ENCODE assay signal across 20 mouse cellular contexts in the genomic region with DNA sequence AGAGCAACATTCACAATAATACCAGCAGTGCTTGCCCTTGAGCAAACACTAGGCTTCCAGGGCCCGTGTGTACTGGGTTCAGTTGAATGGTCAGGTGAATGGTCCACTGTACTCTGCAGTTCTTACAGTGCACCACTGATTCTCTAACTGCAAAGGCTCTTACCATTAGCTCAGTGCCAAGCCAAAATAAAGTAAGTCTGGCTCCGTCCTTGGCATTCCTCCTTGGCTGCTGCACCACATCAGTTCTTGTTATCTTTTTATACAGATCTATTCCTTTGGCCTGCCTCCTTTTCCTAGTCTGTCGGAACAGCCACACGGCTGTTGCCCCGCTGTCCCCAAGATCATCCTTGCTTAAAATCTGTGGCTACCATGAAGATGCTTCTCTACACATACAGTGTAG.
DNase-seq lines count a peak whose midpoint lies in the region; ATAC-seq and TF ChIP-seq lines count a peak whose summit lies in the region.
"Had no signal": no experiment of that assay in that cellular context is flagged by ENCODE, and none has a peak within 500 bp of the region (broad histone marks: within the 10 kb centered on the region; RNA-seq: fewer than 3 reads in every experiment).

No protein-coding gene starts in this region.

- H3K4me1 ChIP-seq in intestine, embryonic 14.5 days (replicated peaks; ENCODE audit: control insufficient read depth, insufficient read depth, low read length), result no peaks in the 10 kb centered on the region
- H3K4me1 ChIP-seq in intestine, embryonic 15.5 days (replicated peaks), result no peaks in the 10 kb centered on the region
- no peaks in the 10 kb centered on the region for H3K4me1 ChIP-seq in testis, adult 2 months (ENCODE audit: control insufficient read depth, insufficient read depth, low read length)

- peaks cover 14% of the 10 kb centered on the region for H3K36me3 ChIP-seq in intestine, embryonic 14.5 days (ENCODE audit: control insufficient read depth, insufficient read depth, low read length)
- H3K36me3 ChIP-seq in intestine, embryonic 15.5 days, result no peaks in the 10 kb centered on the region; the same call in 1 of the 2 replicates
- no peaks in the 10 kb centered on the region for H3K36me3 ChIP-seq in testis, adult 2 months (ENCODE audit: control insufficient read depth, insufficient read depth, low read length)

- H3K4me2 ChIP-seq in intestine, embryonic 14.5 days (ENCODE audit: low read length), result no peak overlapping the region
- H3K4me2 ChIP-seq in intestine, embryonic 15.5 days (replicated peaks), result no peak overlapping the region
- H3K4me2 ChIP-seq: forebrain, embryonic 13.5 days; hindbrain, embryonic 13.5 days had no signal

- ATAC-seq in intestine, embryonic 14.5 days (replicated peaks; ENCODE audit: low FRiP score, low TSS enrichment, low read depth), result no peak
- no peak for ATAC-seq in intestine, embryonic 15.5 days
- ATAC-seq: activated CD4-positive, CD25-positive, alpha-beta regulatory T cell, adult 4 months; forebrain, embryonic 13.5 days; forebrain, postnatal 0 days; hindbrain, postnatal 0 days; intestine, embryonic 16.5 days; Patski had no signal

- 90% methylated on average over 5 of the region's 5 CpGs for WGBS in intestine, embryonic 14.5 days
- 91% methylated on average over 5 of the region's 5 CpGs for WGBS in intestine, embryonic 15.5 days

- no peak overlapping the region for H3K9ac ChIP-seq in intestine, embryonic 14.5 days (ENCODE audit: low read length)
- H3K9ac ChIP-seq in intestine, embryonic 15.5 days, result no peak overlapping the region
- H3K9ac ChIP-seq: forebrain, embryonic 13.5 days; forebrain, postnatal 0 days; hindbrain, embryonic 13.5 days had no signal

- TF ChIP-seq POLR2A in testis, adult 2 months (IDR thresholded peaks at IDR 0.05; ENCODE audit: control insufficient read depth, low read depth, low read length), result no peak

- peak; percentile 64 for DNase-seq in adrenal gland, adult 8-10 months
- DNase-seq in adrenal gland, postnatal 4 days (ENCODE audit: low spot score in 2 of 2), result no peak
- DNase-seq in intestine, embryonic 14.5 days (ENCODE audit: low spot score), result peak; percentile 27
- DNase-seq in testis, postnatal 10 days (ENCODE audit: low spot score), result no peak
- no peak for DNase-seq in cerebellum, postnatal 14 days
- DNase-seq: cerebellum, adult 8-10 months; cerebellum, postnatal 36 days; forebrain, postnatal 0 days; gastrocnemius, postnatal 14 days; heart, postnatal 14 days; kidney, adult 2 months had no signal

- no peak overlapping the region for H3K27ac ChIP-seq in intestine, embryonic 14.5 days (ENCODE audit: low read depth)
- no peak overlapping the region for H3K27ac ChIP-seq in intestine, embryonic 15.5 days
- peak overlapping the region; percentile 44 for H3K27ac ChIP-seq in testis, adult 2 months (ENCODE audit: control insufficient read depth, insufficient read depth, low read depth, low read length)
- H3K27ac ChIP-seq: forebrain, embryonic 13.5 days; hindbrain, embryonic 13.5 days; hindbrain, postnatal 0 days had no signal

- TF ChIP-seq CTCF in testis, adult 2 months (IDR thresholded peaks at IDR 0.05; ENCODE audit: control insufficient read depth, insufficient read depth, insufficient replicate concordance, low read depth, low read length), result no peak

- no peak overlapping the region for H3K4me3 ChIP-seq in intestine, embryonic 14.5 days (ENCODE audit: low read depth, low read length)
- H3K4me3 ChIP-seq in intestine, embryonic 15.5 days (replicated peaks), result no peak overlapping the region
- no peak overlapping the region for H3K4me3 ChIP-seq in testis, adult 2 months (ENCODE audit: control insufficient read depth, low read depth, low read length)
- H3K4me3 ChIP-seq: forebrain, embryonic 13.5 days; hindbrain, embryonic 13.5 days had no signal

- no peaks in the 10 kb centered on the region for H3K27me3 ChIP-seq in intestine, embryonic 14.5 days (replicated peaks; ENCODE audit: control insufficient read depth, insufficient read depth, low read length)
- H3K27me3 ChIP-seq in intestine, embryonic 15.5 days (replicated peaks), result no peaks in the 10 kb centered on the region
- no peaks in the 10 kb centered on the region for H3K27me3 ChIP-seq in testis, adult 2 months (ENCODE audit: control insufficient read depth, insufficient read depth, low read length)
- H3K27me3 ChIP-seq: CH12.LX; forebrain, embryonic 13.5 days; hindbrain, embryonic 13.5 days; Patski had no signal

- H3K9me3 ChIP-seq in intestine, embryonic 14.5 days (ENCODE audit: control insufficient read depth, low read length), result no peaks in the 10 kb centered on the region
- H3K9me3 ChIP-seq in intestine, embryonic 15.5 days, result no peaks in the 10 kb centered on the region
- H3K9me3 ChIP-seq: forebrain, embryonic 13.5 days; hindbrain, embryonic 13.5 days had no signal

Comparison
In these comparisons a context has a peak if more than half of its experiments do, and no peak if none do; other contexts are left out.
1. DNase-seq: peak in adrenal gland, adult 8-10 months (single experiment) and intestine, embryonic 14.5 days (single experiment); none in adrenal gland, postnatal 4 days (0 of 2), testis, postnatal 10 days (single experiment) and cerebellum, postnatal 14 days (0 of 2).